Mouse (Mus musculus) olfactory bulb, adult 2 months (tissue): Measurements from ENCODE around the gene Shisal1. TPM values are rescaled to one million over a fixed set of nuclear protein-coding genes. Genes with fewer than 3 reads are reported as not detected.
A peak's percentile ranks its signal among the peaks of the same experiment; 100 is the strongest.

ENCODE experiments used
- H3K27ac ChIP-seq: fragments of 200-500 bp; 2 replicates; pipeline ENCODE4 v1.5.1; 2012; ENCODE audit warnings: low read depth, low read length; ENCODE audit not compliant: insufficient read depth
- H3K4me1 ChIP-seq: fragments of 200-500 bp; 2 replicates; pipeline ENCODE4 v1.6.1; 2012; ENCODE audit warnings: low read length; ENCODE audit not compliant: control insufficient read depth, insufficient read depth
- H3K4me3 ChIP-seq: fragments of 200-500 bp; 2 replicates; pipeline ENCODE4 v1.5.1; 2012; ENCODE audit warnings: mild to moderate bottlenecking, low read depth, low read length, moderate library complexity; ENCODE audit not compliant: insufficient read depth
- CTCF ChIP-seq: fragments of 200-500 bp; IDR thresholded peaks from 2 replicates; pipeline ENCODE4 v1.5.1; 2012; ENCODE audit warnings: low read depth, mild to moderate bottlenecking, low read length, moderate library complexity; ENCODE audit not compliant: insufficient read depth
- POLR2A ChIP-seq: fragments of 200-500 bp; IDR thresholded peaks from 2 replicates; pipeline ENCODE4 v1.6.1; 2012; ENCODE audit warnings: mild to moderate bottlenecking, low read depth, low read length, moderate library complexity; ENCODE audit not compliant: insufficient read depth
- WGBS: fragments of 180-500 bp; shearing (Covaris S2); methylation state at CpG from one replicate; pipeline ENCODE4 v1.1.7; 2018; 5-methylcytosine and 5-hydroxymethylcytosine counted together
- polyA plus RNA-seq: library from polyadenylated mRNA; stranded (reverse); fragments of >200 nt; gene quantifications from 2 replicates; pipeline ENCODE4 v1.2.4, GENCODE M21; 2012; ENCODE audit warnings: low replicate concordance; ENCODE audit not compliant: missing spikeins, insufficient read depth, insufficient read length

The Shisal1 gene
- polyA plus RNA-seq, 1 experiment: not detected

GRCm38 (mm10) chr15:84458983-84459382 lies 12.1 kb upstream of the Shisal1 start:
- 78% methylated on average over 6 of the region's 6 CpGs for WGBS
- TF ChIP-seq POLR2A (no peak), CTCF (no peak)
- no peak overlapping the region for H3K4me3 ChIP-seq

GRCm38 (mm10) chr15:84455286-84455685 lies 8.4 kb upstream of the Shisal1 start:
- H3K4me3 ChIP-seq: no peak overlapping the region
- TF ChIP-seq CTCF (no peak), POLR2A (no peak)
- H3K27ac ChIP-seq: no peak overlapping the region
- WGBS: 97% methylated on average over 6 of the region's 6 CpGs
- H3K4me1 ChIP-seq: peaks cover 25% of the 10 kb centered on the region

More at GRCm38 (mm10) chr15:84458983-84459382, 12.1 kb upstream of the Shisal1 start:
- Histone ChIP-seq H3K4me1 (no peaks in the 10 kb centered on the region), H3K27ac (no peak overlapping the region)

GRCm38 (mm10) chr15:84453091-84453490 lies 6.2 kb upstream of the Shisal1 start:
- H3K4me3 ChIP-seq: no peak overlapping the region
- H3K27ac ChIP-seq: no peak overlapping the region
- 85% methylated on average over 2 of the region's 2 CpGs for WGBS
- no peak for TF ChIP-seq CTCF
- TF ChIP-seq POLR2A: no peak
- H3K4me1 ChIP-seq: peaks cover 38% of the 10 kb centered on the region

- WGBS: 5% methylated on average over 21 of the region's 21 CpGs
- peak overlapping the region; percentile 88 for H3K27ac ChIP-seq
- no peak for TF ChIP-seq CTCF
- no peak for TF ChIP-seq POLR2A
- H3K4me1 ChIP-seq: peaks cover 50% of the 10 kb centered on the region
- no peak overlapping the region for H3K4me3 ChIP-seq
Observed at GRCm38 (mm10) chr15:84450441-84451183, 3.7 kb upstream of the Shisal1 start.

GRCm38 (mm10) chr15:84445812-84446716 lies 833 bp downstream of the Shisal1 start:
- 2% methylated on average over 96 of the region's 99 CpGs for WGBS
- Histone ChIP-seq H3K4me1 (peaks cover 67% of the 10 kb centered on the region), H3K4me3 (peak overlapping the region; percentile 70), H3K27ac (peak overlapping the region; percentile 88)
- TF ChIP-seq CTCF (no peak), POLR2A (0 out of 2 replicates have a peak, but pooled peaks have one; percentile 23)

GRCm38 (mm10) chr15:84444181-84444580 lies 2.7 kb downstream of the Shisal1 start:
- TF ChIP-seq CTCF (no peak), POLR2A (no peak)
- peaks cover 69% of the 10 kb centered on the region for H3K4me1 ChIP-seq

GRCm38 (mm10) chr15:84443631-84444030 lies 3.3 kb downstream of the Shisal1 start:
- H3K27ac ChIP-seq: peak overlapping the region; percentile 21; the same call in 1 of the 2 replicates
- WGBS: 49% methylated on average over 10 of the region's 10 CpGs
- peaks cover 64% of the 10 kb centered on the region for H3K4me1 ChIP-seq
- H3K4me3 ChIP-seq: peak overlapping the region; percentile 31
- TF ChIP-seq POLR2A (no peak), CTCF (no peak)

More at GRCm38 (mm10) chr15:84444181-84444580, 2.7 kb downstream of the Shisal1 start:
- Histone ChIP-seq H3K27ac (0 out of 2 replicates have a peak overlapping the region, but pooled peaks have one; percentile 21), H3K4me3 (peak overlapping the region; percentile 31)
- 61% methylated on average over 7 of the region's 7 CpGs for WGBS

GRCm38 (mm10) chr15:84441682-84442315 lies 5.1 kb downstream of the Shisal1 start:
- 33% methylated on average over 14 of the region's 14 CpGs for WGBS
- H3K4me3 ChIP-seq: peak overlapping the region; percentile 6
- no peak overlapping the region for H3K27ac ChIP-seq
- TF ChIP-seq POLR2A (no peak), CTCF (no peak)
- peaks cover 64% of the 10 kb centered on the region for H3K4me1 ChIP-seq
